Mouse (Mus musculus) liver, embryonic 14.5 days (tissue): ENCODE results near the gene Fbxw16.

ENCODE experiments used
- CTCF ChIP-seq: IDR thresholded peaks from 2 replicates; pipeline ENCODE4 v1.5.1; 2016; ENCODE audit warnings: antibody characterized with exemption, low read depth, control low read depth
- EP300 ChIP-seq: IDR thresholded peaks from 2 replicates; pipeline ENCODE4 v1.6.1; 2016; ENCODE audit warnings: antibody characterized with exemption, low read depth

- TF ChIP-seq CTCF (no peak), EP300 (no peak)
Measured at GRCm38 (mm10) chr9:109449040-109449439, at the start of gene Fbxw16.
